Mouse (Mus musculus): ENCODE measurements around the gene Clec4g. TPM values are rescaled to one million over a fixed set of nuclear protein-coding genes. Genes with fewer than 3 reads are reported as not detected.

Clec4g gene
- 0.10 and 0.37 TPM in 2 replicates for polyA plus RNA-seq (2015; fragmentation: Nextera tagmentation; extraction: Ambion mirVana)

DNA sequence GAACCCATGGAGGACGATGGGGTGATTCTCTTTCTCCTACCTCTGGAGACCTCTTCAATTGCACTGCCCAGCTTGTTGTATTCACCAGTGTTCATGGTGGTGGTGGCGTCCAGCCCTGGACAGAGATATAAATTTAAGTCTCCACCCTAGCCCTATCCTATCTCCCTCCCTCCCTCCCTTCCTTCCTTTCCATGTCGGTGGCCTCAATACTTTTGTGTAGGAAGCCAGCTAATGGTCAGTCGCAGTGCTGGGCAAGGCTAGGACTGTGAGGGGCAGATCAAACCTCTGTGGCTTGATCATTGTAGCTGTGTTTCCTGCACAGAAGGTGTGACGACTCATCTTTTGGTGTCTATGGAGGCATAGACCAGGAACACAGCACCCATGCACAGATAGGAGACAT, at the start of gene Clec4g:
Gene Clec4g, minus strand, starts transcription at position 101 of the 400 bp plus-strand sequence.

DNA sequence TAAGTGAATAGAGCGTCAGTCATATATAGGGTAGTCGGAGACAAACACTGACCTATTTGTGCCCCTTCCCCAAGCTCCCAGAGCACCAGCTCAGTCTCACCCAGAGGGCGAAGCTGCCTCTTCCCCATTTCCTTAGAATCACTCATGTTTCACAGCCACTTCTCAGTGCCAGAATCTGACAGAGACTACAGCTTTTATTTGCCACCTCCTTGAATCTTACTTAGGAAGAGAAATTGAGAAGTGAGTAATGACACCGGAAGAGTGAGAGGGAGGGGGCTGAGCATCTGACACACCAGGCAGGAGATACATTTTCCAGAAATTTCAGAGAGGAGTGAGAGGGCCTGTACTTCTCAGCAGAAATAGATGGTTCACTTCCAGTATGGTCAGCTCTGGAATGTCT, 28.3 kb upstream of the Clec4g start, which contains the start of gene Cd209a:
Gene Cd209a, minus strand, starts transcription at position 224 of the 400 bp plus-strand sequence.

DNA sequence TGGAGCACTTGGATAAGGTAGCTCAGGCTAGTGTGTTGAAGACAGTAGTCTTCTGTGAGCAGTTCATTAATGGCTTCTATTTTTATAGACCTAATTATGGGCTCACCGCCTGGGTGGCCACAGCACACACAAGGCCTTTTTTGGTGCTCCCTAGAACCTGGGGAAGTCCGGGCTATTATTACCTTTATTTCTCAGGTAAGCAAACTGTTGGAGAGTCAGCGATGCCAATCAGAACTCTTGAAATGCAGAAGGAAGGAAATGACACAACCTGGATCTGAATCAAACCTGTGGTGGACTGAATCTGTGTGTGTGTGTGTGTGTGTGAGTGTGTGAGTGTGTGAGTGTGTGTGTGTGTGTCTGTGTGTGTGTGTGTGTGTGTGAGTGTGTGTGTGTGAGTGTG, 26.3 kb downstream of the Clec4g start, which contains the start of gene Fcer2a:
Gene Fcer2a, minus strand, starts transcription at position 55 of the 400 bp plus-strand sequence.

DNA sequence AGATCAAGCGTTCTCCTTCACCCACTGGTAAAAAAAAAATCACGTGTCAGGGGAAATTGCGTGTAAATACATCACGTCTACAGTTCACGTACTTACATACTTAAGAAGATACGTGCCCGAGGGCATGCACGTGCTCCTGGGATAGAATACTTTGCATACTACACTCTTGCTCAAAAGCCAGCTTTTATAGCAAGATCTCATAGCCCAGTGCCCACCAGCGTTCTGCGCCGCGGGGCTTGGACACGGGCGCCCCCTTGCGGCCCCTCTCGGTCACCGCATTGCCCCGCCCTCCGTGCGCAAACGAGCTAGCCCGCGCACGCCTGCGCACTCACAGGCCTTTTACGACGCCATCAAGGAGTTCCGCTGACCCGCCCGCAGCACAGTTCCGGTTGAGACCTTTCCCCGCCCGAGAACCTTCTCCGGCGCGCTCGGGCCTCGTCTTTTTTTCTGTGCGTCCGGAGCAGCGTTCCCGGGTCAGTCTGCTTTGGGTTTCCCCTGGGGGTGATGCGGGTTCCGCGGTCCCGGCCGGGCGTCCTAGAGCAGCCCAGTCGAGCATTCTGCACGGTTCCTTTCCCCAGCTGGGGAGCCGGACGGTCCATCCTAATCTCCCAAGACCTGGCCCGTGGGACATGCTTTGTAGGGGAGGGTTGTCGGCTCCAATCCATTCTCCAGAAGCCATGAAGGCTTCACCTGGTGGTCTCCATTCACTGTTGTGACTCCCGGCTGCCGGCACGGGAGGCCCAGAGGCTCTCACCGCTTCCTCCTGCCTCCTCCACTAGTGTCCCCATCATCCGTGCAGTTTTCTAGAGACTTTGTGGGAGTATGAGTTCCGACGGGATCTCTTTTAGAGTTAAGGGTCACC, 44.1 kb downstream of the Clec4g start, which contains the start of gene Trappc5:
Gene Trappc5, plus strand, starts transcription at position 169 of the 862 bp plus-strand sequence.

DNA sequence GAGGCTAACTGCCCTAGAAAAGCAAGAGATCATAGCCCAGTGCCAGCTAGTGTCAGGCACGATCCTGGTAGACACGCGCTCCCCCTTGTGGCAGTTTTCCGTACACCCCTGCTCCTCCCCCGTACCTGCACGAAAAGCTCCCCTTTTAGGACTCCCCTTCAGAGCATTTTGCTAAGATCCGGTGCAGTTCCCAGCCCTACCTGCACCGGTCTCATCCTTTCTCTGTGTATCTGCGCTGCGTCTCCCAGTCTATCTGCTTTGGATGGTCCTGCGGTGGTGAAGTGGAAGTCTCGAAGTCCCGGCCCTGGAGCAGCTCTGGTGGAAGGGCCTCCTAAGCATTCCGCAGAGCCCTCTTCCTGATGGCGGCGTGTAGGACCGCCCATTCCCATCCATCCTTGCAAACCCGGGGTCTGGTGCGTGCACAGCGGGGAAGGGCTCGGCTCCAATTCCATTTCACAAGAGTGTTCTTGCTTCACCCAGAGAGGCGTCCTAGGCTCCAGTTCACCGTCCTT, 48.4 kb downstream of the Clec4g start, which contains the start of gene Fcor:
Gene Fcor, minus strand, starts transcription at position 383 of the 512 bp plus-strand sequence.

DNA sequence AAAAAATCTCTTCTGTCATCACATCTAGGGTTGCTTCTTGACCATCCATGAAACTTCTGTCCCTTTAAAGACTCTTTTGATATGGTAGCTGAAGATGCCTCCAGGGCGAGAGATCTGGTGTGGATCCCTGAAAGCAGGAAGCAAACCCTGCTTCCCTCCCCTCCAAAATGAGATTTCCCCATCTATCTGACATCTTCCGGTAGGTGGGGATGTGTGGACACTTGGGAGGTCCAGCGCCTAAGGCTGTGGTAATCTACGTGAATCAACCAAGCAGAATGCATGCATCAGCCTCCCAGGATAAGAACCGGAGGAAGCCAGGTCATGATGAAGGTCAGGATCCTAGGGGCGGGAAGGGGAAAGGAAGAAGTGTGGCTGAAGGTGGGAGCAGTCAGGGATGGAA, 54.9 kb downstream of the Clec4g start, which contains the start of gene Mcemp1:
Gene Mcemp1, plus strand, starts transcription at position 248 of the 400 bp plus-strand sequence.

Other genes with a start within 250 kb of the Clec4g start
- 0.10 TPM in 1 of 2 replicates, not detected in the other for gene Tex45, start 249.8 kb downstream of the Clec4g start, polyA plus RNA-seq (2015; fragmentation: Nextera tagmentation; extraction: Ambion mirVana)
- gene Zfp358, start 227.5 kb downstream of the Clec4g start, polyA plus RNA-seq (2015; fragmentation: Nextera tagmentation; extraction: Ambion mirVana): 17.3 and 18.6 TPM in 2 replicates
- 30.1 and 32.9 TPM in 2 replicates for gene Mcoln1, start 220.2 kb downstream of the Clec4g start, polyA plus RNA-seq (2015; fragmentation: Nextera tagmentation; extraction: Ambion mirVana)
- gene Pnpla6, start 205.3 kb downstream of the Clec4g start, polyA plus RNA-seq (2015; fragmentation: Nextera tagmentation; extraction: Ambion mirVana): 17.0 and 17.4 TPM in 2 replicates
- 0.25 TPM in 1 of 2 replicates, not detected in the other for gene C330021F23Rik, start 152.7 kb downstream of the Clec4g start, polyA plus RNA-seq (2015; fragmentation: Nextera tagmentation; extraction: Ambion mirVana)
- 4.9 and 5.3 TPM in 2 replicates for gene Camsap3, start 133.4 kb downstream of the Clec4g start, polyA plus RNA-seq (2015; fragmentation: Nextera tagmentation; extraction: Ambion mirVana)
- gene Xab2, start 99.3 kb downstream of the Clec4g start, polyA plus RNA-seq (2015; fragmentation: Nextera tagmentation; extraction: Ambion mirVana): 24.4 and 25.8 TPM in 2 replicates
- gene Pet100, start 99.1 kb downstream of the Clec4g start, polyA plus RNA-seq (2015; fragmentation: Nextera tagmentation; extraction: Ambion mirVana): 104 and 109 TPM in 2 replicates
- gene Pcp2, start 95.1 kb downstream of the Clec4g start, polyA plus RNA-seq (2015; fragmentation: Nextera tagmentation; extraction: Ambion mirVana): not detected in 2 replicates
- 72.6 and 85.6 TPM in 2 replicates for gene Stxbp2, start 89.7 kb downstream of the Clec4g start, polyA plus RNA-seq (2015; fragmentation: Nextera tagmentation; extraction: Ambion mirVana)
- not detected in 2 replicates for gene Retn, start 64.9 kb downstream of the Clec4g start, polyA plus RNA-seq (2015; fragmentation: Nextera tagmentation; extraction: Ambion mirVana)
- 0.69 and 7.5 TPM in 2 replicates for gene Mcemp1, start 54.9 kb downstream of the Clec4g start, polyA plus RNA-seq (2015; fragmentation: Nextera tagmentation; extraction: Ambion mirVana)
- 3.4 and 8.5 TPM in 2 replicates for gene Fcor, start 48.3 kb downstream of the Clec4g start, polyA plus RNA-seq (2015; fragmentation: Nextera tagmentation; extraction: Ambion mirVana)
- gene Trappc5, start 44.4 kb downstream of the Clec4g start, polyA plus RNA-seq (2015; fragmentation: Nextera tagmentation; extraction: Ambion mirVana): 23.6 and 24.4 TPM in 2 replicates
- gene Fcer2a, start 26.5 kb downstream of the Clec4g start, polyA plus RNA-seq (2015; fragmentation: Nextera tagmentation; extraction: Ambion mirVana): 0.08 TPM in 1 of 2 replicates, not detected in the other
- gene Cd209a, start 28.3 kb upstream of the Clec4g start, polyA plus RNA-seq (2015; fragmentation: Nextera tagmentation; extraction: Ambion mirVana): not detected in 2 replicates
- gene Cd209e, start 133.7 kb upstream of the Clec4g start, polyA plus RNA-seq (2015; fragmentation: Nextera tagmentation; extraction: Ambion mirVana): not detected in 2 replicates
- gene Cd209d, start 157.9 kb upstream of the Clec4g start, polyA plus RNA-seq (2015; fragmentation: Nextera tagmentation; extraction: Ambion mirVana): not detected in 2 replicates
- gene Cd209b, start 206.2 kb upstream of the Clec4g start, polyA plus RNA-seq (2015; fragmentation: Nextera tagmentation; extraction: Ambion mirVana): 0.13 TPM in 1 of 2 replicates, not detected in the other
- gene Cd209c, start 234.1 kb upstream of the Clec4g start, polyA plus RNA-seq (2015; fragmentation: Nextera tagmentation; extraction: Ambion mirVana): 0.10 and 0.13 TPM in 2 replicates

All from urinary bladder, postnatal 0 days (tissue).